8 mouse cellular contexts compared by ENCODE assay signal in genomic region chr14:50784391-50785250, GRCm38 (mm10). TPM values are rescaled to one million over a fixed set of nuclear protein-coding genes. Genes with fewer than 3 reads are reported as not detected.
A peak's percentile ranks its signal among the peaks of the same experiment; 100 is the strongest.
DNase-seq lines count a peak whose midpoint lies in the region; ATAC-seq and TF ChIP-seq lines count a peak whose summit lies in the region.

No protein-coding gene starts in this region.

- peak; percentile 48 for DNase-seq in lung, embryonic 14.5 days
- DNase-seq in lung, adult 18-20 months, result no peak
- DNase-seq in embryonic facial prominence, embryonic 10.5 days (ENCODE audit: low spot score), result no peak
- DNase-seq in hindbrain, postnatal 0 days (ENCODE audit: low spot score), result peak; percentile 27
- DNase-seq in midbrain, embryonic 11.5 days (ENCODE audit: low spot score, missing footprints), result peak; percentile 90
- no peak for DNase-seq in right cerebral cortex, postnatal 4 days
- no peak for DNase-seq in urinary bladder, postnatal 36 days (ENCODE audit: low spot score in 2 of 2)
- DNase-seq in right cerebral cortex, adult 18-20 months, result no peak

- 25% methylated on average over 16 of the region's 16 CpGs for WGBS in lung, embryonic 14.5 days
- 29% methylated on average over 16 of the region's 16 CpGs for WGBS in embryonic facial prominence, embryonic 10.5 days
- 19% methylated on average over 16 of the region's 16 CpGs for WGBS in hindbrain, postnatal 0 days
- WGBS in midbrain, embryonic 11.5 days, result 31% methylated on average over 16 of the region's 16 CpGs

- no peaks in the 10 kb centered on the region for H3K9me3 ChIP-seq in lung, embryonic 14.5 days (ENCODE audit: low read depth, low read length)
- H3K9me3 ChIP-seq in embryonic facial prominence, embryonic 10.5 days, result no peaks in the 10 kb centered on the region
- H3K9me3 ChIP-seq in hindbrain, postnatal 0 days (ENCODE audit: low read length), result no peaks in the 10 kb centered on the region
- H3K9me3 ChIP-seq in midbrain, embryonic 11.5 days (ENCODE audit: control insufficient read depth, low read length), result no peaks in the 10 kb centered on the region

- H3K4me2 ChIP-seq in lung, embryonic 14.5 days, result peak overlapping the region; percentile 73
- peak overlapping the region; percentile 65 for H3K4me2 ChIP-seq in hindbrain, postnatal 0 days (ENCODE audit: low read depth, low read length)
- H3K4me2 ChIP-seq in midbrain, embryonic 11.5 days, result peak overlapping the region; percentile 51

- ATAC-seq in lung, embryonic 14.5 days (ENCODE audit: insufficient read depth), result no peak
- ATAC-seq in hindbrain, postnatal 0 days, result no peak
- no peak for ATAC-seq in midbrain, embryonic 11.5 days (ENCODE audit: low FRiP score)

- H3K9ac ChIP-seq in lung, embryonic 14.5 days, result peak overlapping the region; percentile 65
- H3K9ac ChIP-seq in hindbrain, postnatal 0 days (replicated peaks; ENCODE audit: low read length), result peak overlapping the region; percentile 75
- peak overlapping the region; percentile 84 for H3K9ac ChIP-seq in midbrain, embryonic 11.5 days (ENCODE audit: low read length)

- peak overlapping the region; percentile 75 for H3K4me3 ChIP-seq in lung, embryonic 14.5 days (ENCODE audit: low read depth, low read length)
- peak overlapping the region; percentile 84 for H3K4me3 ChIP-seq in embryonic facial prominence, embryonic 10.5 days
- H3K4me3 ChIP-seq in hindbrain, postnatal 0 days (ENCODE audit: low read length), result peak overlapping the region; percentile 81
- peak overlapping the region; percentile 73 for H3K4me3 ChIP-seq in midbrain, embryonic 11.5 days (ENCODE audit: low read depth, low read length)

- no peaks in the 10 kb centered on the region; the same call in 1 of the 2 replicates for H3K4me1 ChIP-seq in lung, embryonic 14.5 days (ENCODE audit: insufficient read depth)
- H3K4me1 ChIP-seq in embryonic facial prominence, embryonic 10.5 days, result peaks cover 7% of the 10 kb centered on the region; the same call in 1 of the 2 replicates
- H3K4me1 ChIP-seq in hindbrain, postnatal 0 days (ENCODE audit: insufficient read depth, low read length), result 0 out of 2 replicates have a peak, but pooled peaks cover 6% of the 10 kb centered on the region
- H3K4me1 ChIP-seq in midbrain, embryonic 11.5 days (ENCODE audit: control insufficient read depth, insufficient read depth, low read length), result peaks cover 2% of the 10 kb centered on the region; the same call in 1 of the 2 replicates

- peaks cover 14% of the 10 kb centered on the region; the same call in 1 of the 2 replicates for H3K36me3 ChIP-seq in lung, embryonic 14.5 days (ENCODE audit: insufficient read depth)
- H3K36me3 ChIP-seq in embryonic facial prominence, embryonic 10.5 days (replicated peaks), result peaks cover 28% of the 10 kb centered on the region
- H3K36me3 ChIP-seq in hindbrain, postnatal 0 days (ENCODE audit: insufficient read depth, low read length), result 0 out of 2 replicates have a peak, but pooled peaks cover 11% of the 10 kb centered on the region
- peaks cover 3% of the 10 kb centered on the region for H3K36me3 ChIP-seq in midbrain, embryonic 11.5 days (ENCODE audit: control insufficient read depth, insufficient read depth, low read length)

- H3K27me3 ChIP-seq in lung, embryonic 14.5 days (ENCODE audit: insufficient read depth, low read length), result no peaks in the 10 kb centered on the region
- no peaks in the 10 kb centered on the region for H3K27me3 ChIP-seq in embryonic facial prominence, embryonic 10.5 days (replicated peaks; ENCODE audit: low read depth, poor library complexity, severe bottlenecking)
- no peaks in the 10 kb centered on the region for H3K27me3 ChIP-seq in hindbrain, postnatal 0 days (ENCODE audit: insufficient read depth, low read length)
- H3K27me3 ChIP-seq in midbrain, embryonic 11.5 days (ENCODE audit: control insufficient read depth, insufficient read depth, low read length), result no peaks in the 10 kb centered on the region

- H3K27ac ChIP-seq in lung, embryonic 14.5 days (ENCODE audit: low read depth), result no peak overlapping the region; the same call in 1 of the 2 replicates
- H3K27ac ChIP-seq in embryonic facial prominence, embryonic 10.5 days (replicated peaks), result peak overlapping the region; percentile 92
- peak overlapping the region; percentile 88; the same call in 1 of the 2 replicates for H3K27ac ChIP-seq in hindbrain, postnatal 0 days
- H3K27ac ChIP-seq in midbrain, embryonic 11.5 days (ENCODE audit: low read depth, low read length), result peak overlapping the region; percentile 40; the same call in 1 of the 2 replicates

- TF ChIP-seq CTCF in lung, embryonic 14.5 days (IDR thresholded peaks at IDR 0.05; ENCODE audit: low read depth), result no peak
- TF ChIP-seq CTCF in hindbrain, postnatal 0 days (IDR thresholded peaks at IDR 0.05; ENCODE audit: low read depth), result no peak

RNA-seq across cellular contexts. Expression of gene Ttc5, which starts 0.7 kb away (rescaled TPM):
- 68.3 and 68.6 TPM in 2 replicates for polyA plus RNA-seq in lung, embryonic 14.5 days (2014; fragmentation: Nextera tagmentation; extraction: Ambion mirVana)
- polyA plus RNA-seq in embryonic facial prominence, embryonic 10.5 days (2016; fragmentation: Nextera tagmentation; extraction: Ambion mirVana), result 104 and 107 TPM in 2 replicates
- 90.8 and 91.6 TPM in 2 replicates for total RNA-seq in hindbrain, postnatal 0 days (2014; rRNA removed)
- polyA plus RNA-seq in hindbrain, postnatal 0 days (2015; fragmentation: Nextera tagmentation; extraction: Ambion mirVana), result 95.3 and 95.8 TPM in 2 replicates
- 102 and 105 TPM in 2 replicates for polyA plus RNA-seq in midbrain, embryonic 11.5 days (2014; fragmentation: Nextera tagmentation; extraction: Ambion mirVana)

RNA-seq across cellular contexts. Expression of gene Ccnb1ip1, which starts 22.9 kb away (rescaled TPM):
- polyA plus RNA-seq in lung, embryonic 14.5 days (2014; fragmentation: Nextera tagmentation; extraction: Ambion mirVana), result not detected in 2 replicates
- polyA plus RNA-seq in embryonic facial prominence, embryonic 10.5 days (2016; fragmentation: Nextera tagmentation; extraction: Ambion mirVana), result not detected in 2 replicates
- not detected in 2 replicates for total RNA-seq in hindbrain, postnatal 0 days (2014; rRNA removed)
- 0.09 and 0.15 TPM in 2 replicates for polyA plus RNA-seq in hindbrain, postnatal 0 days (2015; fragmentation: Nextera tagmentation; extraction: Ambion mirVana)
- not detected in 2 replicates for polyA plus RNA-seq in midbrain, embryonic 11.5 days (2014; fragmentation: Nextera tagmentation; extraction: Ambion mirVana)

RNA-seq across cellular contexts. Expression of gene Parp2, which starts 23.0 kb away (rescaled TPM):
- polyA plus RNA-seq in lung, embryonic 14.5 days (2014; fragmentation: Nextera tagmentation; extraction: Ambion mirVana), result 71.0 and 74.7 TPM in 2 replicates
- 68.0 and 68.7 TPM in 2 replicates for polyA plus RNA-seq in embryonic facial prominence, embryonic 10.5 days (2016; fragmentation: Nextera tagmentation; extraction: Ambion mirVana)
- 19.7 and 21.1 TPM in 2 replicates for total RNA-seq in hindbrain, postnatal 0 days (2014; rRNA removed)
- 36.2 and 36.6 TPM in 2 replicates for polyA plus RNA-seq in hindbrain, postnatal 0 days (2015; fragmentation: Nextera tagmentation; extraction: Ambion mirVana)
- polyA plus RNA-seq in midbrain, embryonic 11.5 days (2014; fragmentation: Nextera tagmentation; extraction: Ambion mirVana), result 61.9 and 65.5 TPM in 2 replicates

RNA-seq across cellular contexts. Expression of gene Olfr749, which starts 39.7 kb away (rescaled TPM):
- polyA plus RNA-seq in lung, embryonic 14.5 days (2014; fragmentation: Nextera tagmentation; extraction: Ambion mirVana), result not detected in 2 replicates
- polyA plus RNA-seq in embryonic facial prominence, embryonic 10.5 days (2016; fragmentation: Nextera tagmentation; extraction: Ambion mirVana), result not detected in 2 replicates
- not detected in 2 replicates for total RNA-seq in hindbrain, postnatal 0 days (2014; rRNA removed)
- not detected in 2 replicates for polyA plus RNA-seq in hindbrain, postnatal 0 days (2015; fragmentation: Nextera tagmentation; extraction: Ambion mirVana)
- not detected in 2 replicates for polyA plus RNA-seq in midbrain, embryonic 11.5 days (2014; fragmentation: Nextera tagmentation; extraction: Ambion mirVana)

Comparison
In these comparisons a context has a peak if more than half of its experiments do, and no peak if none do; other contexts are left out.
1. DNase-seq: peak in lung, embryonic 14.5 days (single experiment), hindbrain, postnatal 0 days (single experiment) and midbrain, embryonic 11.5 days (single experiment); none in lung, adult 18-20 months (0 of 2), embryonic facial prominence, embryonic 10.5 days (single experiment), right cerebral cortex, postnatal 4 days (single experiment), urinary bladder, postnatal 36 days (0 of 2) and right cerebral cortex, adult 18-20 months (single experiment).
2. Peak in every context shown above with its lines, with median percentiles within 50 percentile points of each other: H3K4me2 ChIP-seq, H3K4me3 ChIP-seq and H3K9ac ChIP-seq.